Comparison of ENCODE assay signal across 9 mouse cellular contexts in the genomic region with DNA sequence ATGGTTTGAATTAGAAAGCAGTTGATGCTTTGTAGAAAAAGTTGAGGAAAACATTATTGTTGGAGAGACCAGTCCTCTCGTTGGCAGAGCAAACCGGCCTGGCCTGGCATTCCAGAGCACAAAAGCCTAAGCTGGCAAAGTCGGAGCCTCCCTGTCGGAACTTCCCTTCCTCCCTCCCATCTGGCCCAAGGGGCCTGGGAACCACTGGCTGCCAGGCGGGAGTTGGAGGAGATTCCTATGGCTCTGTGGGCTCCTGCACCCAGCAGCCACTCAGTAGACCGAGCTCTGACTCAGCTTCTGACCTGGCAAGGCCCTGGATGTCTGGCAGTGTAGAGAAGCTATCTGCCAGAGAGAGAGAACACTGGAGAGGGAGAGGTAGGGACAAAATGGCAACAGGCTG. TPM values are rescaled to one million over a fixed set of nuclear protein-coding genes. Genes with fewer than 3 reads are reported as not detected.
DNase-seq lines count a peak whose midpoint lies in the region; ATAC-seq lines count a peak whose summit lies in the region.
"Had no signal": no experiment of that assay in that cellular context is flagged by ENCODE, and none has a peak within 500 bp of the region (broad histone marks: within the 10 kb centered on the region; RNA-seq: fewer than 3 reads in every experiment).

No protein-coding gene starts in this region.

- peaks cover 6% of the 10 kb centered on the region; the same call in 1 of the 2 replicates for H3K4me1 ChIP-seq in intestine, embryonic 16.5 days (ENCODE audit: control insufficient read depth, insufficient read depth, low read length)

- no peak overlapping the region for H3K9ac ChIP-seq in intestine, embryonic 16.5 days (ENCODE audit: low read depth, low read length)
- H3K9ac ChIP-seq: limb, embryonic 15.5 days had no signal

- no peak overlapping the region for H3K4me2 ChIP-seq in intestine, embryonic 16.5 days (ENCODE audit: low read depth, low read length)
- H3K4me2 ChIP-seq: limb, embryonic 15.5 days had no signal

- H3K27me3 ChIP-seq in intestine, embryonic 16.5 days (replicated peaks; ENCODE audit: control insufficient read depth, insufficient read depth, low read length): no peaks in the 10 kb centered on the region

- 73% methylated on average over 6 of the region's 6 CpGs for WGBS in intestine, embryonic 16.5 days

- H3K27ac ChIP-seq in intestine, embryonic 16.5 days (ENCODE audit: low read length): no peak overlapping the region
- H3K27ac ChIP-seq: limb, embryonic 15.5 days had no signal

- no peak overlapping the region for H3K4me3 ChIP-seq in intestine, embryonic 16.5 days (ENCODE audit: low read length)
- H3K4me3 ChIP-seq: limb, embryonic 15.5 days had no signal

- H3K9me3 ChIP-seq in intestine, embryonic 16.5 days (ENCODE audit: control insufficient read depth, low read length): no peaks in the 10 kb centered on the region
- H3K9me3 ChIP-seq: limb, embryonic 15.5 days had no signal

- no peaks in the 10 kb centered on the region for H3K36me3 ChIP-seq in intestine, embryonic 16.5 days (ENCODE audit: control insufficient read depth, insufficient read depth, low read length)
- H3K36me3 ChIP-seq: limb, embryonic 15.5 days had no signal

- DNase-seq in right cerebral cortex, adult 18-20 months: peak; percentile 56
- no peak for DNase-seq in right cerebral cortex, postnatal 14 days
- DNase-seq in cerebellum, postnatal 25 days: peak; percentile 50 to 64
- DNase-seq in layer of hippocampus, adult 18-20 months (ENCODE audit: low spot score in 2 of 2): peak; percentile 40 to 58
- no peak for DNase-seq in kidney, postnatal 14 days
- DNase-seq in thymus, adult 18-20 months: no peak

- no peak for ATAC-seq in intestine, embryonic 16.5 days

RNA-seq across cellular contexts. Expression of gene Lif, which starts 34.3 kb away (rescaled TPM):
- total RNA-seq in layer of hippocampus, adult 18-20 months (2021): 1 to 10 TPM; 1.8 to 2.7 TPM
- polyA plus RNA-seq in intestine, embryonic 16.5 days (2015; fragmentation: Nextera tagmentation; extraction: Ambion mirVana): 0.95 and 0.98 TPM in 2 replicates
- polyA plus RNA-seq: neural tube, embryonic 11.5 days had no signal

RNA-seq across cellular contexts. Expression of gene Osm, which starts 55.4 kb away (rescaled TPM):
- total RNA-seq in layer of hippocampus, adult 18-20 months (2021): not detected
- 0.07 and 0.12 TPM in 2 replicates for polyA plus RNA-seq in intestine, embryonic 16.5 days (2015; fragmentation: Nextera tagmentation; extraction: Ambion mirVana)
- polyA plus RNA-seq: neural tube, embryonic 11.5 days had no signal

Comparison
In these comparisons a context has a peak if more than half of its experiments do, and no peak if none do; other contexts are left out.
1. DNase-seq: peak in right cerebral cortex, adult 18-20 months (single experiment), cerebellum, postnatal 25 days (2 of 2) and layer of hippocampus, adult 18-20 months (2 of 2); none in right cerebral cortex, postnatal 14 days (single experiment), kidney, postnatal 14 days (single experiment) and thymus, adult 18-20 months (0 of 2).